Mouse (Mus musculus) forebrain, embryonic 11.5 days (tissue): ENCODE measurements around the gene Acat2. TPM values are rescaled to one million over a fixed set of nuclear protein-coding genes. Genes with fewer than 3 reads are reported as not detected.
A peak's percentile ranks its signal among the peaks of the same experiment; 100 is the strongest.
"Not testable (repeated sequence)": the region's sequence is repeated elsewhere in the genome, so short reads cannot be mapped to it uniquely, and the experiment has no call there.

Source experiments
- ATAC-seq: fragments of 200-750 bp; cut with Nextera tagmentation; replicated peaks from 2 replicates; pipeline ENCODE4 v1.8.0; 2017; ENCODE audit warnings: moderate TSS enrichment; ENCODE audit not compliant: low FRiP score
- DNase-seq: peaks from one replicate; pipeline ENCODE4 v3.0.0-alpha.2; 2017; ENCODE audit warnings: low spot score
- H3K27ac ChIP-seq: fragments of 300-500 bp; sonication (generic); 2 replicates; pipeline ENCODE4 v1.5.1; 2014; ENCODE audit warnings: low read depth, low read length
- H3K27me3 ChIP-seq: fragments of 300-500 bp; sonication (generic); 2 replicates; pipeline ENCODE4 v1.6.1; 2014; ENCODE audit warnings: mild to moderate bottlenecking, low read length, mixed read lengths; ENCODE audit not compliant: control insufficient read depth, insufficient read depth
- H3K36me3 ChIP-seq: fragments of 300-500 bp; sonication (generic); 2 replicates; pipeline ENCODE4 v1.6.1; 2014; ENCODE audit warnings: mild to moderate bottlenecking, low read length, moderate library complexity, mixed read lengths; ENCODE audit not compliant: control insufficient read depth, insufficient read depth
- H3K4me1 ChIP-seq: fragments of 300-500 bp; sonication (generic); replicated peaks from 2 replicates; pipeline ENCODE4 v1.6.1; 2014; ENCODE audit warnings: low read length, mixed read lengths; ENCODE audit not compliant: control insufficient read depth, insufficient read depth
- H3K4me2 ChIP-seq: fragments of 300-500 bp; sonication (generic); 2 replicates; pipeline ENCODE4 v1.6.1; 2014; ENCODE audit warnings: low read depth, mild to moderate bottlenecking, low read length, moderate library complexity, mixed read lengths; ENCODE audit not compliant: severe bottlenecking
- H3K4me3 ChIP-seq: fragments of 300-500 bp; sonication (generic); 2 replicates; pipeline ENCODE4 v1.5.1; 2014; ENCODE audit warnings: low read depth, low read length
- H3K9ac ChIP-seq: fragments of 300-500 bp; sonication (generic); 2 replicates; pipeline ENCODE4 v1.6.1; 2014; ENCODE audit warnings: low read length
- H3K9me3 ChIP-seq: fragments of 300-500 bp; sonication (generic); 2 replicates; pipeline ENCODE4 v1.6.1; 2016; ENCODE audit warnings: low read length, mixed read lengths; ENCODE audit not compliant: control insufficient read depth
- WGBS: fragments of 180-500 bp; shearing (Covaris S2); extraction: QIAGEN DNeasy Blood & Tissue Kit; methylation state at CpG from one replicate; pipeline ENCODE4 v1.1.7; 2014; 5-methylcytosine and 5-hydroxymethylcytosine counted together
- polyA plus RNA-seq: library from polyadenylated mRNA; unstranded; fragments of >200 nt; fragmentation: Nextera tagmentation; extraction: Ambion mirVana; gene quantifications from 2 replicates; pipeline ENCODE4 v1.2.1, GENCODE M21; 2014

The Acat2 gene
- polyA plus RNA-seq, 1 experiment from 2014 or later = 324 TPM

DNA sequence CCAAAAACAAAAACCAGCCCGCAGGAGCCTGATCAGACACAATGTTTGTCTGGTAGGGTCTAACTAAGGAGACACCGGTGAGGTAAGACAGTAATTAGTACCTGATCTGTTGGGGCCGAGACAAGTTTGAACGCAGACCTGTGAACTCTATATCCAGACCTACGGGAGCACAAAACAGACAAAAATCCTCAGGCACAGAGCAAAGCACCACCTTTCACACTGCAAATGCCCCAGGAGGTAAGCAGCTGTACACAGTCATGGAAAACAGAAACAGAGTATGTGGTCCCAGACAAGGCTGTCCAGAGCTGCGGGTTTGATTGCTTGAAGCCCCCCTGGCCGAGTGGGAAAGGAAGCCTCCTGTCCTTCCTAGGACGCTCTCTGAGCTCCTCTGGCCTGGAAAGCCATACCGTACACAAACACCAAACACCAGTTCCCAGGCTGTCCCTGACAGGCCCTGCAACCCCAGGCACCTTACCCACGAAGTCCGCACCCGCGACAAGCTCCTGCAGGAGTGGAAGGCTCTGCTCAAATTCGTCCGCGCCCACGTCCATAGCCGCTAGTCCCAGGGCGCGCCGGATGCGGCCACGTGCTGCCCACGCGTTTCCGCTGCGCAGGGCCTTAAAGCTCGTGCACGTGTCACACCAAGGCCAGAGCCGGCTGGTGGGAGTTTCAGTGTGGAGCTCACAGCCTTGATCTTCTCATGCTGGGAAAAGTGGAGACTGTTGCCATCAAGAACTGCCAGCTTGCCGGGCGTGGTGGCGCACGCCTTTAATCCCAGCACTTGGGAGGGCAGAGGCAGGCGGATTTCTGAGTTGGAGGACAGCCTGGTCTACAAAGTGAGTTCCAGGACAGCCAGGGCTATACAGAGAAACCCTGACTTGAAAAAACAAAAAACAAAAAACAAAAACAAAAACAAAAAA, 50.9 kb downstream of the Acat2 start, which contains the start of gene Pnldc1:
TSS of gene Pnldc1 (minus strand) at position 870 of the 920 bp plus-strand sequence.
- peaks cover 9% of the 10 kb centered on the region; the same call in 1 of the 2 replicates for H3K36me3 ChIP-seq

DNA sequence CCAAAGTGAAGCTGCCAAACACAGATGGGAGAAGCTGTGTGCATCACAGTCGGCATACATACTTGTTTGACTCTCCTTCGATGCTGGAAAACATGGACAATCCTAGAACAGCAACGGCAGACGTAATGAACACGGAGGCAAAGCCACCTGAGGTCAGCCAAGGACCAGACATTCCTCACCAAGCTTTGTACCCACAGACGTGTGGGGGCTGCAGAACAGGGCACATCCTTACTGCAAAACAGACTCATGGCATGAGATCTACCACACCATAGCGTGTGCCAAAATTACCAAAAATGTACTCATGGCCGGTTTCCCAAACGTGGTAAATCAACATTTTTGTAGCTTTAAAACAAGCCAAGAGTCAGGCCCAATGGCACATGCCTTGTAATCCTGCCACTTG, 54.1 kb downstream of the Acat2 start:
- Histone ChIP-seq H3K4me2 (no peak overlapping the region), H3K36me3 (no peaks in the 10 kb centered on the region), H3K4me1 (peaks cover 3% of the 10 kb centered on the region; the same call in 1 of the 2 replicates), H3K9ac (no peak overlapping the region), H3K27ac (no peak overlapping the region), H3K27me3 (no peaks in the 10 kb centered on the region), H3K9me3 (no peaks in the 10 kb centered on the region), H3K4me3 (no peak overlapping the region)
- 93% methylated on average over 9 of the region's 9 CpGs for WGBS
- ATAC-seq = no peak
- DNase-seq = peak; percentile 38

More for the DNA sequence above, 50.9 kb downstream of the Acat2 start, which contains the start of gene Pnldc1:
- no peaks in the 10 kb centered on the region for H3K4me1 ChIP-seq
- H3K27me3 ChIP-seq = no peaks in the 10 kb centered on the region
- DNase-seq (no peak), ATAC-seq (no peak)
- H3K4me3 ChIP-seq = no peak within 1 kb of the TSS
- no peak within 1 kb of the TSS for H3K4me2 ChIP-seq
- H3K9ac ChIP-seq = no peak within 1 kb of the TSS
- no peak within 1 kb of the TSS for H3K27ac ChIP-seq
- no peaks in the 10 kb centered on the region for H3K9me3 ChIP-seq
- 83% methylated on average over 35 of the region's 35 CpGs for WGBS

DNA sequence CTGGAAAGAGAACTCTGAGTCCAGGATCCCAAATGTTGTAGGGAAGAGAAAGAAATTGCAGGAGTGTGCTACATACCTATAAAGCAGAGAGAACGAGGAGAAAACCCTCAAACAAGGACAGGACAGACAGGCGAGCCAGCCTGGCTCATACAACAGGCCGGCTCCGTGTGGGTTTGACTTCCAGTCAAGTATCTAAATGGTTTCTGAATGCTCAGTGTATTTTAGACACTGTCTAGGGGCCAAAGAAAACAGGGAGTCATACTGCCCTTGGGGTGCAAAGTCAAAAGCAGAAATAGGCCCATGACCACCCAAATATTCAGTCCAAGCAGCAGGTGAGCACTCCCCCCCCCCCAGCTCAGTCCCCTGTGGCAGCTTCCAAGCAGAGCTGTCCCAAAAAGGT, 54.7 kb downstream of the Acat2 start:
- no peak overlapping the region for H3K4me3 ChIP-seq
- H3K9me3 ChIP-seq = no peaks in the 10 kb centered on the region
- no peak overlapping the region for H3K27ac ChIP-seq
- WGBS = 93% methylated on average over 4 of the region's 4 CpGs
- no peak overlapping the region for H3K9ac ChIP-seq
- peaks cover 3% of the 10 kb centered on the region; the same call in 1 of the 2 replicates for H3K4me1 ChIP-seq
- H3K4me2 ChIP-seq = no peak overlapping the region
- no peak for ATAC-seq
- H3K27me3 ChIP-seq = no peaks in the 10 kb centered on the region
- H3K36me3 ChIP-seq = no peaks in the 10 kb centered on the region; the same call in 1 of the 2 replicates
- no peak for DNase-seq

DNA sequence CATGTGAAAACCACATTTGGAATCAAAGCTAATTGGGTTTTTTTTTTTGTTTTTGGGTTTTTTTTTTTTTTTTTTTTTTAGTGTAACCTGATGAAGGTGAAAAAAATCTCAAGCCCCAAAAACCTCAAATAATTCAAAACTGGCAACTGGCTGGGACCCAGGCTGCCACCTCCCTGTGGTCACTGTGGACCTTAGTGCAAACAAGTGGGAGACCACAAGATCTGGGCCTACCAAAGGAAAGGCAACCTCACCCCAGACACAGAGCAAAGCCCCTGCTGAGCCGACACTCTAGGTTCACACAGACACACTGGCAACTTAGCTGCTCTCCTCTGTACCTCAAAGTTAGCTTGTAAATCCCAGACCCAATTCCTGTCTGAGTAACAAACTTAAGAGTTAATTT, 56.2 kb downstream of the Acat2 start:
- no peak for DNase-seq
- no peaks in the 10 kb centered on the region; the same call in 1 of the 2 replicates for H3K36me3 ChIP-seq

DNA sequence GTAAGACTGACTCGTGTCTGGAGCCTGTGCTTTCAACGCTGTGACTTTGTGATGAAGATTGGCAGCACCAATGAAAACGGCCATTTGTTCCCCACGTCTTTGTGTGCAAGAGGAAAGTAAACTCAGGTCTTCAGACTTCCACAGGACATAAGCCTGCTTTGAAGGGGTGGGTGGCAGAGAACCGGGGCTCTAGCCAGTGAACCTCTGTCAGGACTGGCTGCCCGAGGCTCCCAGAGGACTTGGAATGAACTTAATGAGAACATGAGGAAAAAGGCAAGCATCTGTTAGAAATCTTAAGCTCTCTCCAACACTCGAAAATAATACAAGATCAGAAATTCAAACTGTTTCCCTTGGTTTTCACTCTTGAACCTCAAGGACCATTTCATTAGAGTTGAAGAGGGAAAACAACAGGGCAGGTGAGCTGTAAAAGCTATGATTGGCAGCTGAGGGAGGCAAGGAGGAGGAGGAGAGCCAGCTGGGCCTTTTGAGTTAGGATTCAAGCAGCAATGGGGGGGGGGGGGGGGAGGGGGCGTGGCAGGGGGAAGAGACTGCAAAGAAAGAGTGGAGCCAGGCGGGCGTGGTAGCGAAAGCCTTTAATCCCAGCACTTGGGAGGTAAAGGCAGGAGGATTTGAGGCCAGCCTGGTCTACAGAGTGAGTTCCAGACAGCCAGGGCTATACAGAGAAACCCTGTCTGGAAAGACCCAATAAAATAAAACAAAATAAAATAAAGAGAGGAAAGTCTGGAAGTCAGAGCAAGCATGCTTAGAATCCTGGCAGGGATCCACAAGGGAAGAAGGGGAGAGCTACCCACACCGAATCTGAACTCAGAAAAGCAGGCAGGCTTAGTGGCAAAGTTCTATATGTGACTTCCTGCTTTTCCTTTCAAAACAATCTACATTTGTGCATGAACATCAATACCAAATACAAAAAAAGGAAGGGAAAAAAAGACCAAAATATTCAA, 56.9 kb downstream of the Acat2 start:
- peak; percentile 81 for ATAC-seq
- H3K4me3 ChIP-seq = no peak overlapping the region
- H3K4me2 ChIP-seq = no peak overlapping the region
- H3K9ac ChIP-seq = no peak overlapping the region
- peak; percentile 75 for DNase-seq
- no peaks in the 10 kb centered on the region for H3K9me3 ChIP-seq
- H3K36me3 ChIP-seq = no peaks in the 10 kb centered on the region; the same call in 1 of the 2 replicates
- WGBS = 20% methylated on average over 11 of the region's 12 CpGs
- peak overlapping the region; percentile 41; the same call in 1 of the 2 replicates for H3K27ac ChIP-seq
- H3K27me3 ChIP-seq = no peaks in the 10 kb centered on the region
- H3K4me1 ChIP-seq = peaks cover 3% of the 10 kb centered on the region; the same call in 1 of the 2 replicates

More for the DNA sequence above, 56.2 kb downstream of the Acat2 start:
- no peak overlapping the region for H3K9ac ChIP-seq
- no peak overlapping the region for H3K4me2 ChIP-seq
- H3K27ac ChIP-seq = no peak overlapping the region
- no peaks in the 10 kb centered on the region for H3K27me3 ChIP-seq
- no peak for ATAC-seq
- no peak overlapping the region for H3K4me3 ChIP-seq
- H3K4me1 ChIP-seq = peaks cover 3% of the 10 kb centered on the region; the same call in 1 of the 2 replicates
- 67% methylated on average over 1 of the region's 1 CpGs for WGBS
- H3K9me3 ChIP-seq = no peaks in the 10 kb centered on the region

DNA sequence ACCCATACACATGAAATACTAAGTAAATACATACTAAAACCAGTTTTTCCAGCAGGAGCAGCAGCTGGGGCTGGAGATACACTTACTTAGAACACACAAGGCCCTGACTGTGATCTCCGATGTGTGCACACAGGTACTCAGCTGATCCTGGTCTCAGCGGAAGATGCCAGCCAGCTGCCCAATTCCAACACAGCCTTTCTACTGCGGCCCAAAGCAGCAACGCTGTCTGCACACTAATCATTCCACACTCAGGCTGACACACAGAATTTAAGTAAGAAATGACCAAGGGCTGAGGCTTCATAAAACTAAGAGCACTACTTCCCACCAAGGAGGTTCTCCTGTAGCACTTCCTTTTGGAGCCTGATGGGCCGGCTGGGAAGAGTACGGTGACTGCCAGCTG, 58.3 kb downstream of the Acat2 start:
- Histone ChIP-seq H3K4me3 (no peak overlapping the region), H3K9ac (no peak overlapping the region), H3K4me1 (peaks cover 3% of the 10 kb centered on the region; the same call in 1 of the 2 replicates), H3K27ac (no peak overlapping the region), H3K4me2 (no peak overlapping the region), H3K9me3 (no peaks in the 10 kb centered on the region), H3K27me3 (no peaks in the 10 kb centered on the region), H3K36me3 (no peaks in the 10 kb centered on the region; the same call in 1 of the 2 replicates)
- no peak for ATAC-seq
- WGBS = 96% methylated on average over 6 of the region's 6 CpGs
- no peak for DNase-seq

DNA sequence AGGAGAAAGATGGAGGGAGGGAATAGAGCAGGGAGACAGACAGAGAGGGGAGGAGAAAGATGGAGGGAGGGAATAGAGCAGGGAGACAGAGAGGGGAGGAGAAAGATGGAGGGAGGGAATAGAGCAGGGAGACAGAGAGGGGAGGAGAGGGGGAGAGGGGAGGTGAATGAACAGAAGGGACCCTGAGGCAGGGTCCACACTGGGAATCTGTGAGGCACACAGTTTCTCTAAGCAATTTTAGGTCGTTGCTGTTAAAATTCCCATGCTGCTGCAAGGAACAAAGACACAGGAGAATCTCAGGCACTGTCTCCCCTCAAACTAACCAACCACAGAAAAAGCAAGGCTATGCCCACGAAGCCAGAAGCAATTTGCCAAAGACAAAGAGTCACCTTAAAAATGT, 61.9 kb downstream of the Acat2 start:
- H3K27ac ChIP-seq, H3K36me3 ChIP-seq, H3K27me3 ChIP-seq, H3K9ac ChIP-seq, H3K4me1 ChIP-seq, H3K4me3 ChIP-seq, H3K4me2 ChIP-seq, DNase-seq, ATAC-seq, H3K9me3 ChIP-seq: not testable (repeated sequence)
- 46% methylated on average over 2 of the region's 2 CpGs for WGBS

DNA sequence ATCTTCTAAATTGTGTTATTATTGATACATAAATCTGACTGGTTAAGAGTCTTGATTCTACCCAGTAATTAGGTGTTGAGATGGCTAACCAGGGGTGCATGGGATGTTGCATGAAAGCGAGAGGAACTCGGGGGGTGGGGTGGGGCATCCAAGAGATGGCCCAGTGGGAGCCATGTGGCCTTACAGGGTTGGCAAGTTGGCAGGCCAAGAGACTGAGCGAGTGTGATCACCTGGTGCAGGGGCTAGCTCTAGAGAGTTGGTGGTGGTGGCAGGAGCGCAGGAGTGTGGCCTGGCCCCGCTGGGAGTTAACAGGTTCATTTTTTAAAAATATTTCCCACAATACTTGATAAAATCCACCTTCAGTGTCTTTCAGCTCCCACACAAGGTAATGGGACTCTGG, 62.9 kb downstream of the Acat2 start:
- 84% methylated on average over 5 of the region's 5 CpGs for WGBS
- no peak overlapping the region for H3K4me3 ChIP-seq
- H3K9me3 ChIP-seq = no peaks in the 10 kb centered on the region
- H3K4me1 ChIP-seq = no peaks in the 10 kb centered on the region
- ATAC-seq (no peak; the same call in 1 of the 2 replicates), DNase-seq (no peak)
- H3K9ac ChIP-seq = no peak overlapping the region
- no peaks in the 10 kb centered on the region for H3K27me3 ChIP-seq
- H3K27ac ChIP-seq = no peak overlapping the region
- no peak overlapping the region for H3K4me2 ChIP-seq
- H3K36me3 ChIP-seq = no peaks in the 10 kb centered on the region; the same call in 1 of the 2 replicates
